Mouse (Mus musculus): ENCODE measurements around the gene Cfap61. TPM values are rescaled to one million over a fixed set of nuclear protein-coding genes. Genes with fewer than 3 reads are reported as not detected.

Gene Cfap61
- polyA plus RNA-seq, 1 experiment from 2014 or later: 0.24 TPM

DNA sequence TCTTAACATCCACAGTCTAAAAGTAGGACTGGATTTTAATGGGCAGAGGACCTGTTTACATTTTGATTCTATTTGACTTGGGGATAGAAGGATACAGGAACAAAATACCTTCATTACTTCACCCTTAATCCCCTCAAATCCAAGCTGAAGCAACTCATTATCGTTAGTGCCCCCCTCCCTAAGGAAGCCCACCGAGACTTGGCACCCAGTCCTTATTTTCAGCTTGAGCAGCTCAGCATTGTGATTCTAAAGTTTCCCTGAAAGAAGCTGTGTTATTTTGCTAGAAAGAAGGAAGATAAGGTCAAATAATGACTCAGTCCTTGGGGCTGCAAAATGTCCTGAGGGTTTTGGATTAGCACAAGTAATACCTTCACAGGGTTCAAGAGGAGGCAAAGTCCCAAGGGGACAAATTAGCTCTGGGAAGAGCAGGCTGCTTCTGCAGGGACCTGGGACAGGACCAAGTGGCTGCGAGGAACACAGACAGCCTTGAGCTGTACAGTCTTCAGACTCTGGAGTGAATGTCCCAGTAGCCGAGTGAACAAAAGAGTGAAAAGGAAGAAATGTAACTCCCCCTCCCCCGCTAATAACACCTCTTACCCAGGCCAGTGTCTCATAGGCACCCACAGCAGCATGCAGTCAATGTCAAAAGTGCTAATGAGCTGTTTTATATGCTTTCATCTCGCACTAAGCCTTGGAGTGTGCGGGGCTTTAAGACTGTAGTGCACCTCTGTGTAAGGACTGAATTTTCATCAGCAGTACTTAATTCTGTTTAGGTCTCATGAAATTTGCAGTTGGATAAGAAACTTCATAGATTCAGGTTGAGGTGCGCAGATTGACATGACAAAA is 81.0 kb downstream of the Cfap61 start:
- DNase-seq (ENCODE audit: low spot score): no peak
- H3K27ac ChIP-seq (ENCODE audit: low read depth): no peak overlapping the region
- 67% methylated on average over 8 of the region's 8 CpGs for WGBS
- no peak for ATAC-seq (replicated peaks; ENCODE audit: low FRiP score, low TSS enrichment, low read depth)
- no peaks in the 10 kb centered on the region for H3K9me3 ChIP-seq (ENCODE audit: control insufficient read depth, low read length)
- H3K4me1 ChIP-seq (replicated peaks; ENCODE audit: control insufficient read depth, insufficient read depth, low read length): no peaks in the 10 kb centered on the region
- no peak overlapping the region for H3K4me3 ChIP-seq (ENCODE audit: low read depth, low read length)
- H3K36me3 ChIP-seq (ENCODE audit: control insufficient read depth, insufficient read depth, low read length): no peaks in the 10 kb centered on the region
- H3K4me2 ChIP-seq (ENCODE audit: low read length): no peak overlapping the region
- no peaks in the 10 kb centered on the region for H3K27me3 ChIP-seq (replicated peaks; ENCODE audit: control insufficient read depth, insufficient read depth, low read length)
- no peak overlapping the region for H3K9ac ChIP-seq (ENCODE audit: low read length)

DNA sequence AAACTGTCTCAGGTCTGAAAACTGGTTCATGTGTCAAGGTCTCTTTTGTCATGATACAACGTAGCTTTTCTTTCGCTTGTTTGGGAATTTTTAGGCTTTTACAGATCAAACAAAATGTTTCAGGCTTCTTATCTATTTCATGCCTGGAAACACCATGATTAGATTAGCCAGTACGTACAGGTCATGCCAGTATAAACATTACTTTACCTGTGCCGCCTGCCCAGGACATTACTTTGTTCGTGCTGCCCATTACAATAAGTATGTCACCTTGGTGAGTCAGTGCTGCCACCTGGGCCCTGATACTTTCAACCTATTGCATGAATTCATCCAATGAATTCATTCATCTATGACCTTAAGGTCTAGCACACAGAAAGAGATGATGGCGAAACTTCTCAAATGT is 88.3 kb downstream of the Cfap61 start:
- WGBS: 73% methylated on average over 6 of the region's 6 CpGs
- Histone ChIP-seq H3K4me1 (replicated peaks; ENCODE audit: control insufficient read depth, insufficient read depth, low read length) (no peaks in the 10 kb centered on the region), H3K4me3 (ENCODE audit: low read depth, low read length) (no peak overlapping the region), H3K4me2 (ENCODE audit: low read length) (no peak overlapping the region), H3K27ac (ENCODE audit: low read depth) (no peak overlapping the region), H3K27me3 (replicated peaks; ENCODE audit: control insufficient read depth, insufficient read depth, low read length) (no peaks in the 10 kb centered on the region), H3K9me3 (ENCODE audit: control insufficient read depth, low read length) (no peaks in the 10 kb centered on the region), H3K9ac (ENCODE audit: low read length) (no peak overlapping the region), H3K36me3 (ENCODE audit: control insufficient read depth, insufficient read depth, low read length) (no peaks in the 10 kb centered on the region)
- DNase-seq (ENCODE audit: low spot score) (no peak), ATAC-seq (replicated peaks; ENCODE audit: low FRiP score, low TSS enrichment, low read depth) (no peak)

DNA sequence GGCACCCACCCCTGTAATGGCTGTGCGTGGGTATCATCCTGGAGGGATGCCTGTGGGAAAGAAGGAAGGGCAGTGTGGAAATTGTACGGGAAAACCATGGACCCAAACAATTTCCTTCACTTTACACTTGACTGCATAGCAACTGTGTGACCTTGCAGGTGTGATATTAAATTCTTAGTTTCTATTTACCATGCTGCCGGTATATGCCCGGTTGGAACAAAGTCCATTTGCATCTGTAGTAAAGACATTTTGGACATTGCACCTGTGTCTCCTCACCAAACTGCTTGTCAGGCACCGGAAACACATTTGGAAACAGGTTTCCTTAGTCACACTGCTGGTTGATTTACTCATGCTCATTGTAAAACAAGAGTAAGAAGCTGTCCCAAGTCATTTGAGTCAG is 109.1 kb downstream of the Cfap61 start:
- Histone ChIP-seq H3K4me2 (ENCODE audit: low read length) (no peak overlapping the region), H3K27ac (ENCODE audit: low read depth) (no peak overlapping the region), H3K9me3 (ENCODE audit: control insufficient read depth, low read length) (no peaks in the 10 kb centered on the region), H3K4me1 (replicated peaks; ENCODE audit: control insufficient read depth, insufficient read depth, low read length) (no peaks in the 10 kb centered on the region), H3K9ac (ENCODE audit: low read length) (no peak overlapping the region), H3K27me3 (replicated peaks; ENCODE audit: control insufficient read depth, insufficient read depth, low read length) (no peaks in the 10 kb centered on the region), H3K4me3 (ENCODE audit: low read depth, low read length) (no peak overlapping the region), H3K36me3 (ENCODE audit: control insufficient read depth, insufficient read depth, low read length) (no peaks in the 10 kb centered on the region)
- ATAC-seq (replicated peaks; ENCODE audit: low FRiP score, low TSS enrichment, low read depth): no peak
- WGBS: 82% methylated on average over 5 of the region's 5 CpGs
- DNase-seq (ENCODE audit: low spot score): no peak

DNA sequence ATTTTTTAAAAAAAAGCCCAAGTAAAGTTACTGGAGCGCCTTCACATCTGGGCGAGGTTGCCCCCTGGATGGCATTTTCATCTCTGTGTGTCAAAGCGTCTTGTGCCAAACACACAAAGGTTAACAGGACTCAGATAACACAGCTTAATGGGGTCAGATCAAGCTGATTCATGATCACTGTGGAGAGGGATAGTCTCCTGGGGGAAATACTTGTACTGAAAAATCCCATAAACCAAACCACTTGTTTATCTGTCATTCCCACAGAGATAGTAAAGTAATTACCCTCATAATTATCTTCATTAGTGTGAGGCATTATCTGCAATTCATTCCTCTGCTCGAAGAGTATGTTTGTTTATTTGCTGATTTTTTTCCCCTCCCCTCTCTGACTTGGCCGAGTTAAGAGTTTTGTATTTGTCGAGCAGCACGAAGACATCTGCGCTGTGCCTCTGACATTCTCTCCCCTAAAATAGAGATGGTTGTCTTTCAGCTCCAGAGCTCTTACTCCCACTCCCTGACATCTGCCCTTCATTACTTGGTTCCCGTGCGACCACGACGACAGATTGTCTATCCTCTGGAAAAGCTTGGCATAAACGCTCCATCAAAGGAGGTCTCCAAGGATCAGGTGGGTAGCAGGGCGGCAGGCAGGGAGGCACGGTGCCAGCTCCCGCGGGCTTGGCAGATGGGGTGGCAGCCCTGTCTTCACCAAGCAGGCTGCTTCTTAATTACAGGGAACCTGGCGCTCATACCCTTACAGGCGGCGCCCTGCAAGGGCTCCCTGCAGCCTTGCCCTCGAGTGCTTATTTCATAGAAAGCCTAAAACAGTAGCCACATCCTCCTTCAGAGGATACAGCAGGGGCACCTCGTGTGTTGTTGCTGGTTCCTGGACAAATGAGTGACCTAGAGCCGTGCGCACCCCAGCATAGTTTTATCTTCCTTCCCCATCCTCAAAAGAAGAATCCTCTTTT is 110.6 kb downstream of the Cfap61 start:
- Histone ChIP-seq H3K36me3 (ENCODE audit: control insufficient read depth, insufficient read depth, low read length) (no peaks in the 10 kb centered on the region), H3K9ac (ENCODE audit: low read length) (no peak overlapping the region), H3K27ac (ENCODE audit: low read depth) (no peak overlapping the region), H3K4me3 (ENCODE audit: low read depth, low read length) (no peak overlapping the region), H3K4me1 (replicated peaks; ENCODE audit: control insufficient read depth, insufficient read depth, low read length) (no peaks in the 10 kb centered on the region), H3K4me2 (ENCODE audit: low read length) (no peak overlapping the region), H3K27me3 (replicated peaks; ENCODE audit: control insufficient read depth, insufficient read depth, low read length) (no peaks in the 10 kb centered on the region), H3K9me3 (ENCODE audit: control insufficient read depth, low read length) (no peaks in the 10 kb centered on the region)
- 41% methylated on average over 24 of the region's 24 CpGs for whole genome bisulfite sequencing
- no peak for ATAC-seq (replicated peaks; ENCODE audit: low FRiP score, low TSS enrichment, low read depth)
- DNase-seq (ENCODE audit: low spot score): no peak

- H3K4me1 ChIP-seq (replicated peaks; ENCODE audit: control insufficient read depth, insufficient read depth, low read length): no peaks in the 10 kb centered on the region
- no peak for ATAC-seq (replicated peaks; ENCODE audit: low FRiP score, low TSS enrichment, low read depth)
- H3K4me2 ChIP-seq (ENCODE audit: low read length): no peak overlapping the region
- 77% methylated on average over 4 of the region's 4 CpGs for WGBS
- DNase-seq (ENCODE audit: low spot score): no peak
- no peaks in the 10 kb centered on the region for H3K9me3 ChIP-seq (ENCODE audit: control insufficient read depth, low read length)
- no peak overlapping the region for H3K27ac ChIP-seq (ENCODE audit: low read depth)
- H3K4me3 ChIP-seq (ENCODE audit: low read depth, low read length): no peak overlapping the region
- no peak overlapping the region for H3K9ac ChIP-seq (ENCODE audit: low read length)
- H3K36me3 ChIP-seq (ENCODE audit: control insufficient read depth, insufficient read depth, low read length): no peaks in the 10 kb centered on the region
- no peaks in the 10 kb centered on the region for H3K27me3 ChIP-seq (replicated peaks; ENCODE audit: control insufficient read depth, insufficient read depth, low read length)
These were observed 113.1 kb downstream of the Cfap61 start for GRCm38 (mm10) chr2:146047691-146048090.

- Histone ChIP-seq H3K36me3 (ENCODE audit: control insufficient read depth, insufficient read depth, low read length) (no peaks in the 10 kb centered on the region), H3K4me3 (ENCODE audit: low read depth, low read length) (no peak overlapping the region), H3K27me3 (replicated peaks; ENCODE audit: control insufficient read depth, insufficient read depth, low read length) (no peaks in the 10 kb centered on the region), H3K4me2 (ENCODE audit: low read length) (no peak overlapping the region), H3K9ac (ENCODE audit: low read length) (no peak overlapping the region), H3K27ac (ENCODE audit: low read depth) (no peak overlapping the region), H3K9me3 (ENCODE audit: control insufficient read depth, low read length) (no peaks in the 10 kb centered on the region), H3K4me1 (replicated peaks; ENCODE audit: control insufficient read depth, insufficient read depth, low read length) (no peaks in the 10 kb centered on the region)
- 67% methylated on average over 17 of the region's 17 CpGs for WGBS
- no peak for ATAC-seq (replicated peaks; ENCODE audit: low FRiP score, low TSS enrichment, low read depth)
- no peak for DNase-seq (ENCODE audit: low spot score)
These were observed 113.7 kb downstream of the Cfap61 start for GRCm38 (mm10) chr2:146048221-146048829.

- no peak overlapping the region for H3K4me3 ChIP-seq (ENCODE audit: low read depth, low read length)
- H3K36me3 ChIP-seq (ENCODE audit: control insufficient read depth, insufficient read depth, low read length): no peaks in the 10 kb centered on the region
- H3K9ac ChIP-seq (ENCODE audit: low read length): no peak overlapping the region
- WGBS: 80% methylated on average over 5 of the region's 5 CpGs
- DNase-seq (ENCODE audit: low spot score) (no peak), ATAC-seq (replicated peaks; ENCODE audit: low FRiP score, low TSS enrichment, low read depth) (no peak)
- H3K27me3 ChIP-seq (replicated peaks; ENCODE audit: control insufficient read depth, insufficient read depth, low read length): no peaks in the 10 kb centered on the region
- H3K9me3 ChIP-seq (ENCODE audit: control insufficient read depth, low read length): no peaks in the 10 kb centered on the region
- no peak overlapping the region for H3K4me2 ChIP-seq (ENCODE audit: low read length)
- no peak overlapping the region for H3K27ac ChIP-seq (ENCODE audit: low read depth)
- no peaks in the 10 kb centered on the region for H3K4me1 ChIP-seq (replicated peaks; ENCODE audit: control insufficient read depth, insufficient read depth, low read length)
These were observed 114.8 kb downstream of the Cfap61 start for GRCm38 (mm10) chr2:146049339-146049738.

DNA sequence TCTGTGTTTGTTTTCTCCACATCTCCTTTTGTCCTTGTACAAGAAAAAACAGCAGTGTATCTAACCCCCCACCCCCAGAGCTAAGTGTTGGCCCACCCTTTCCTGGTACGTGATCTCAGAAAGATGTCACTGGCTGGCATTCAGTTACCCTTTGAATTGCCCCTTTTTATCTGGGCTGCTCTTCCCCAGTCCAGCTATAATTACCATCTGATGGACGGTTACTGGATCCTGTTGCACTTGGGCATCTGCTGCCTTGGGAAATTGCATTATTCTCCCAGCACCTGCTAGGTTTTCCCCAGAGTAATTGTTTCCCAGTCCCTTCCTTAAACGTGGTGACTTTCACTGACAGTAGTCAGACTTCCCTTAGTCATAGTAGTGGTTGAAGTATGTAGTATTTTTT is 115.5 kb downstream of the Cfap61 start:
- H3K27me3 ChIP-seq (replicated peaks; ENCODE audit: control insufficient read depth, insufficient read depth, low read length): no peaks in the 10 kb centered on the region
- no peaks in the 10 kb centered on the region for H3K4me1 ChIP-seq (replicated peaks; ENCODE audit: control insufficient read depth, insufficient read depth, low read length)
- no peak overlapping the region for H3K4me3 ChIP-seq (ENCODE audit: low read depth, low read length)
- H3K9me3 ChIP-seq (ENCODE audit: control insufficient read depth, low read length): no peaks in the 10 kb centered on the region
- DNase-seq (ENCODE audit: low spot score) (no peak), ATAC-seq (replicated peaks; ENCODE audit: low FRiP score, low TSS enrichment, low read depth) (no peak)
- H3K36me3 ChIP-seq (ENCODE audit: control insufficient read depth, insufficient read depth, low read length): no peaks in the 10 kb centered on the region
- no peak overlapping the region for H3K9ac ChIP-seq (ENCODE audit: low read length)
- no peak overlapping the region for H3K4me2 ChIP-seq (ENCODE audit: low read length)
- H3K27ac ChIP-seq (ENCODE audit: low read depth): no peak overlapping the region
- WGBS: 45% methylated on average over 3 of the region's 3 CpGs

Data from intestine, embryonic 14.5 days (tissue).